Mouse (Mus musculus): ENCODE data around the gene Lyrm7. TPM values are rescaled to one million over a fixed set of nuclear protein-coding genes. Genes with fewer than 3 reads are reported as not detected.

The Lyrm7 gene
- total and polyA plus RNA-seq, 3 experiments = 18.2 to 64.4 (median 18.6) TPM

- in situ Hi-C loops (cut with MboI; ENCODE audit: low pct_ligation_motif_present, low pct_unique_long_range_greater_than_20kb, low sequenced_read_pairs) (no loop called here), dilution Hi-C loops (cut with MboI; ENCODE audit: extremely low pct_ligation_motif_present, extremely low pct_unique_long_range_greater_than_20kb, low sequenced_read_pairs) (no loop called here)
- H3K4me3 ChIP-seq (replicated peaks in 1 of 3; ENCODE audit: low read depth in 2 of 3, low read length in 2 of 3, poor library complexity in 1 of 3) = no peak overlapping the region
- no peak overlapping the region for H3K9ac ChIP-seq (ENCODE audit: insufficient read depth, low read depth)
- H3K27ac ChIP-seq (ENCODE audit: insufficient read depth, low read depth) = no peak overlapping the region
- TF ChIP-seq POLR2AphosphoS2 (IDR thresholded peaks at IDR 0.05; ENCODE audit: low read depth, low read length) = no peak
- peaks cover 15 to 65% of the 10 kb centered on the region in 2 experiments for H3K36me3 ChIP-seq (replicated peaks in 1 of 2; ENCODE audit: control insufficient read depth in 1 of 2, insufficient read depth in 1 of 2, low read length in 1 of 2)
- peaks cover 3% of the 10 kb centered on the region for H3K9me3 ChIP-seq (replicated peaks; ENCODE audit: low read length)
- H3K4me2 ChIP-seq (ENCODE audit: insufficient read depth, low read depth, poor library complexity, severe bottlenecking) = no peak overlapping the region
- no peaks in the 10 kb centered on the region for H3K27me3 ChIP-seq (replicated peaks)
- no peaks in the 10 kb centered on the region for H3K4me1 ChIP-seq (ENCODE audit: control insufficient read depth in 1 of 2, insufficient read depth in 2 of 2)
- no peak for DNase-seq (ENCODE audit: extremely low read depth)
- H3K79me2 ChIP-seq (replicated peaks; ENCODE audit: control insufficient read depth, extremely low read depth, insufficient read depth, poor library complexity, severe bottlenecking) = no peaks in the 10 kb centered on the region
Observed at GRCm38 (mm10) chr11:54844959-54845358, 15.8 kb downstream of the Lyrm7 start.

DNA sequence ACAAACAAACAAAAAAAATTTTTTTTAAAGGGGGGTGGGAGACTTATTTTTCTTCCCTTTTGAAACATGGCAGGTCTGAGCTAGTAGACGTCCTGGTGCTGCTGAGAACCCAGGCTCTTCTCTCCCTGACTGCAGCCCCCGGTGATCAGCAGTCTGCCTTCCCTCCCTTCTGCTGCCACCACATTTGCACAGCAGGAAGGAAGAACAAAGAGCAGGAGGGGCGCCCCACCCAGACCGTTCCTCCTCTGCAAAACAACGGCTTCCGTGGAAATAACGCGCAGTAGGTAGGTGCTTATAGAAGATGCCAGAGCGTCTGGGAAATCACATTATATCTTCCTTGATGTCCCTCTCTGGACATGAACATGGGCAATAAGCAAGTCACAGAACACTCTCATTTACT is 16.3 kb downstream of the Lyrm7 start:
- H3K4me2 ChIP-seq (ENCODE audit: insufficient read depth, low read depth, poor library complexity, severe bottlenecking) = no peak overlapping the region
- DNase-seq (ENCODE audit: extremely low read depth) = no peak

GRCm38 (mm10) chr11:54840891-54841290 is 19.8 kb downstream of the Lyrm7 start:
- in situ Hi-C loops (cut with MboI; ENCODE audit: low pct_ligation_motif_present, low pct_unique_long_range_greater_than_20kb, low sequenced_read_pairs) = no loop called here
- Histone ChIP-seq H3K27me3 (replicated peaks) (no peaks in the 10 kb centered on the region), H3K9ac (ENCODE audit: insufficient read depth, low read depth) (no peak overlapping the region), H3K36me3 (replicated peaks in 1 of 2; ENCODE audit: control insufficient read depth in 1 of 2, insufficient read depth in 1 of 2, low read length in 1 of 2) (peaks cover 12 to 47% of the 10 kb centered on the region in 2 experiments), H3K4me1 (ENCODE audit: control insufficient read depth in 1 of 2, insufficient read depth in 2 of 2) (no peaks in the 10 kb centered on the region), H3K4me2 (ENCODE audit: insufficient read depth, low read depth, poor library complexity, severe bottlenecking) (no peak overlapping the region), H3K79me2 (replicated peaks; ENCODE audit: control insufficient read depth, extremely low read depth, insufficient read depth, poor library complexity, severe bottlenecking) (no peaks in the 10 kb centered on the region), H3K4me3 (replicated peaks in 1 of 3; ENCODE audit: low read depth in 2 of 3, low read length in 2 of 3, poor library complexity in 1 of 3) (no peak overlapping the region), H3K9me3 (replicated peaks; ENCODE audit: low read length) (peaks cover 6% of the 10 kb centered on the region), H3K27ac (ENCODE audit: insufficient read depth, low read depth) (no peak overlapping the region)
- TF ChIP-seq NELFE (IDR thresholded peaks at IDR 0.05; ENCODE audit: low read depth, low read length) (no peak), CHD2 (IDR thresholded peaks at IDR 0.05; ENCODE audit: low read length) (no peak)
- dilution Hi-C loops (cut with MboI; ENCODE audit: extremely low pct_ligation_motif_present, extremely low pct_unique_long_range_greater_than_20kb, low sequenced_read_pairs) = no loop called here
- DNase-seq (ENCODE audit: extremely low read depth) = no peak

More for the DNA sequence above, 16.3 kb downstream of the Lyrm7 start:
- Histone ChIP-seq H3K4me3 (replicated peaks in 1 of 3; ENCODE audit: low read depth in 2 of 3, low read length in 2 of 3, poor library complexity in 1 of 3) (no peak overlapping the region), H3K27ac (ENCODE audit: insufficient read depth, low read depth) (no peak overlapping the region), H3K79me2 (replicated peaks; ENCODE audit: control insufficient read depth, extremely low read depth, insufficient read depth, poor library complexity, severe bottlenecking) (no peaks in the 10 kb centered on the region), H3K27me3 (replicated peaks) (no peaks in the 10 kb centered on the region), H3K4me1 (ENCODE audit: control insufficient read depth in 1 of 2, insufficient read depth in 2 of 2) (no peaks in the 10 kb centered on the region), H3K9me3 (replicated peaks; ENCODE audit: low read length) (peaks cover 6% of the 10 kb centered on the region), H3K9ac (ENCODE audit: insufficient read depth, low read depth) (no peak overlapping the region), H3K36me3 (replicated peaks in 1 of 2; ENCODE audit: control insufficient read depth in 1 of 2, insufficient read depth in 1 of 2, low read length in 1 of 2) (peaks cover 15 to 65% of the 10 kb centered on the region in 2 experiments)
- TF ChIP-seq ZMIZ1 (IDR thresholded peaks at IDR 0.05; ENCODE audit: low read depth, low read length) = no peak
- TF ChIP-seq POLR2A (IDR thresholded peaks at IDR 0.05; ENCODE audit: low read depth, low read length) = no peak
- no peak for TF ChIP-seq MEF2A (IDR thresholded peaks at IDR 0.05; ENCODE audit: borderline replicate concordance, low read depth, low read length)
- no peak for TF ChIP-seq EP300 (IDR thresholded peaks at IDR 0.05; ENCODE audit: low read length)
- no peak for TF ChIP-seq BHLHE40 (IDR thresholded peaks at IDR 0.05; ENCODE audit: low read depth, low read length)
- TF ChIP-seq IRF4 (IDR thresholded peaks at IDR 0.05; ENCODE audit: low read depth, low read length) = no peak
- no peak for TF ChIP-seq HCFC1 (IDR thresholded peaks at IDR 0.05; ENCODE audit: low read depth, low read length)
- TF ChIP-seq SMC3 (IDR thresholded peaks at IDR 0.05; ENCODE audit: low read depth, low read length) = no peak
- TF ChIP-seq JUN (IDR thresholded peaks at IDR 0.05; ENCODE audit: insufficient read depth, low read depth, low read length) = no peak
- TF ChIP-seq MAZ (IDR thresholded peaks at IDR 0.05; ENCODE audit: low read depth, low read length) = no peak
- TF ChIP-seq JUND (conservative IDR thresholded peaks at IDR 0.05; ENCODE audit: low read depth, low read length) = no peak
- no peak for TF ChIP-seq MAX (IDR thresholded peaks at IDR 0.05; ENCODE audit: low read length)
- no peak for TF ChIP-seq TBP (conservative IDR thresholded peaks at IDR 0.05; ENCODE audit: low read depth, low read length)
- TF ChIP-seq MYC (IDR thresholded peaks at IDR 0.05; ENCODE audit: low read depth, low read length) = no peak
- in situ Hi-C loops (cut with MboI; ENCODE audit: low pct_ligation_motif_present, low pct_unique_long_range_greater_than_20kb, low sequenced_read_pairs) = no loop called here
- dilution Hi-C loops (cut with MboI; ENCODE audit: extremely low pct_ligation_motif_present, extremely low pct_unique_long_range_greater_than_20kb, low sequenced_read_pairs) = no loop called here
